Mouse (Mus musculus) common myeloid progenitor, adult 5-6 weeks (primary cell): Measurements from ENCODE around the gene Dscam. TPM values are rescaled to one million over a fixed set of nuclear protein-coding genes. Genes with fewer than 3 reads are reported as not detected.

Experiments used
- ATAC-seq: replicated peaks from 2 replicates; pipeline ENCODE4 v1.8.0; 2016; ENCODE audit warnings: low read depth, mild to moderate bottlenecking, moderate TSS enrichment, inconsistent platforms; ENCODE audit not compliant: poor library complexity, severe bottlenecking
- total RNA-seq: library from RNA; stranded (forward); fragments of 200-1000, 187-1606 nt; gene quantifications from 2 replicates; pipeline ENCODE4 v1.2.3, GENCODE M21; 2017

Gene Dscam
- total RNA-seq, 1 experiment from 2014 or later = 0.41 TPM

- no peak for ATAC-seq
Measured at GRCm38 (mm10) chr16:97027701-97028100, 142.9 kb downstream of the Dscam start.

DNA sequence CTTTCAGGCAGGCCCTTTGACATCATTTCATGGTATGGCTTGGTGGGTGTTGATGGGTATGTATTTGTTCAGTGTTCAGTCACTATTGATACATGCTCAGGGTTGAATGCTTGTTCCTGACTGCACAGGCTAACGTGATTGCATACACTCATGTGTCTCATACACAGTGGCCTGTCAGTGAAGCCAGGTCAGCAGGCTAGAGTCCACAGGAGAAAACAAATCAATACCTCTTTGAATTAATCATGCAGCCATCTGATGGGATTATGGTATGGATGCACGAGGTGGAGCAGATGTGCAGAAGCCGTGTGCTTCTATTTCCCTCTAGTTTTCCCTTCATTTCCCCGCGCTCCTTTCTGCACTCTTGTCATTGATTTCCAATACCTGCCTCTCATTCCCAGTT, 143.7 kb downstream of the Dscam start:
- ATAC-seq = no peak

DNA sequence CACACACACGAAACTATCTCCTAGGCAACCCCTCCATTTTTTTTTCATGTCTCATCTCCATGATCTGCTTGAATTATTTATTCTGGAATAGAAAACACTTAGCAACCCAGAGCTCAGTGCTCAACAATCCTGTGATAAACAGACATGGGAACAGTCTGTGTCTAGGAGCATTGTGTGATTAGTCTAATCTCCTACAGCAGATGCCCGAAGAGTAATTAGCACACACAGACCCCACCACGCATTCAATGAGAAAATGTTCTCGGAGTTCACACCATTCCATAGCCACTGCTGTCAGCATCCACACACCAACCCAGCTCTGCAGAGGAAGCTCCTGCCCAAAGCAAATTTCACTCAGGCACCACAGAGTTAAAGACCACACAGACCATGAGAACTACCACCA, 146.1 kb downstream of the Dscam start:
- ATAC-seq = no peak

DNA sequence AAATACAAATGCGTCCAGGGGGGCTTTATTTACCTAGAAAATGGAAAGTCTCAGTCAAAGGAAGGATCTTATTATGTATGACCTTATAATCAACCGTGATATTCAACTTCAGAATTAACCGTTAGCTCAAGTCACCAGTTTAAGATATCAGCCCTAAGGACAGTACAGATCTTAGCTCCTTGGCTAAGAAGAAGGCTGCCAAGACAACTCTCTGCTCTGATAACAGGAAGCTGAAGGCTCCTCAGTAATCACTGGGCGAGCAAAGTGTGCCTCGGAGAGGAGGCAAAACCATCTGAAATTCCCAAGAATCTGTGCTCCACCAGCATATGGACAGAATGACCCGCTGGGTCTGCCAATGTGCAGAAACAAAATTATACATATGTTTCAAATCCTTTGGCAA, 149.1 kb downstream of the Dscam start:
- no peak for ATAC-seq

DNA sequence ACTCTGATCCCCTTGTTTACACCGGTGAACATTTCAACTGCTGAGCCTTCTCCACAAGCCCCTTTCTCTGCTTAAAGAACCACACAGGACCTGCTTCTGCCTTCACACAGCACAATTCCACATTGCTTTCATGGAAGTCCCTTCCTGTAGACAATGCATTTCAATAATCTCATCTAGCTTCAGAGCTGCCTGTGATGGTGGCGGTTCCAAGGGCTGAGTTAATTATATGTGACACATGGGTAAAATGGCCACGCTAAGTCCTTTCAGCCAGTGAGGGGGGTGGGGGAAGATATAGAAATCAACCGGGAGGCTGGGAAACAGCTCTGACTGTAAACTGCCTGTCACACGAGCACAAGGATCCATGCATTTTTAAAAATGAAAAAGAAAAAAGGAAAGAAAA, 152.2 kb downstream of the Dscam start:
- ATAC-seq = no peak

GRCm38 (mm10) chr16:97017171-97017738, 153.3 kb downstream of the Dscam start:
- peak; percentile 63 for ATAC-seq

- no peak for ATAC-seq
Measured at GRCm38 (mm10) chr16:97016244-97016850, 154.2 kb downstream of the Dscam start.

DNA sequence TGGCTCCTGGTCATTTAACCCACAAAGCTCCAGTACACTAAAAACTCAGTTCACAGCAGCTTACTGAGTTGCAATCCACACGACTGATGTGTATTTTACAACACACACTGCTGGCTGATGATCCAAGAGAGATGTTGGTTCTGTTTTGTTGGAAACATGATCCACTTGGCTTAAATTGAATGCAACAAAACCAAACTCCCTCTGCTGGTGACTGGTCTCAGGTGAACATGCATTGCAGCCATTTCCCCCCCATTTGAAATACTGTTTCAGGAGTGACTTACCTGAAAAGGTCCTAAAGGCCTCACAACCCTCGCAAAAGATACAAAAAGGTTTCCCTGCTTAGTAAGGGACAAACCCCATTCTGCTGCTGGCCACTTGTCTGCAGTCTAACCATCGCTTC, 156.2 kb downstream of the Dscam start:
- no peak for ATAC-seq

DNA sequence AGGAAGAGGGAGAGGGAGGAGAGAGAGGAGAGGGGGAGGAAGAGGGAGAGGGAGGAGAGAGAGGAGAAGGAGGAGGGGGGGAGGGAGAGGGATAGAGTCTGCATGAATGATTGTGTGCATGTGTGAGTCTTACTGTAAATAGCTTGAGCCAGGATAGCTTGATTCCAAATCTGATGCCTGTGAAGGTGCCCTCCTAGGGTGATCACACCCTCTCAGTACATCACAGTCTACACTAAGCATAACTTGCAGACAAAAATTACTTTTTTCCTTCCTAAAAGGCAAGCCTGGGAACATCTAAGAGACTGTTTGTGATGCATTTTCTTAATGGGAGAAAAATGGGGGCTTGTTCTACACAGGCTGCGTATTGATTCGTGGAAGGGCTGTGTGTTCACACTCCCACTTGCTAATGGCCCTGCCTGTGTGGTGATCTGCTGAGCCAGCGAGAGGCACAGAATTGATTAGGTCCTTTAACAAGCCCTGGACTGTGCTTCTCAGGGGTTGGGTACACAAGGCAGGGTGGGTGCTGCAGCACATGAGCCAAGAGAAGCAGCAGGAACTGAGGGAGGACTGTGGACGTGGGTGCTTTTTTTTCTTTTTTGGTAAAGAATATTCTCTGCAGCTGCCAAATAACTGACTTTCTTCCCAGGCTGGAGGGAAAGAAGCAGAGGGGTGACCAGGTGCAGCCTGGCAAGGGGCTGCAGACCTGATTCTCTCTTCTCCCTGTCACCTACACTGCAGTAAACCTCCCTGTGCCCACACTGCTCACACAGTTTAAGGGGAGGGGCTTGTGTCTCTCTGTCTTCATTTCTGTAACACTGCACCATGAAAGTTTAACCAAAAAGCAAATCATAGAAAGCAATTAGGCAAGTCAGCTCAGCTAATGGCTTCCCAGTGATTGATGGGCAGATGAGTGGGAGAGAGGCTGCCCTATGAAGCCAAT, 161.2 kb downstream of the Dscam start:
- ATAC-seq = no peak

- ATAC-seq = no peak
Measured at GRCm38 (mm10) chr16:97007892-97008527, 162.5 kb downstream of the Dscam start.

GRCm38 (mm10) chr16:97006854-97007182, 163.7 kb downstream of the Dscam start:
- ATAC-seq = peak; percentile 36

DNA sequence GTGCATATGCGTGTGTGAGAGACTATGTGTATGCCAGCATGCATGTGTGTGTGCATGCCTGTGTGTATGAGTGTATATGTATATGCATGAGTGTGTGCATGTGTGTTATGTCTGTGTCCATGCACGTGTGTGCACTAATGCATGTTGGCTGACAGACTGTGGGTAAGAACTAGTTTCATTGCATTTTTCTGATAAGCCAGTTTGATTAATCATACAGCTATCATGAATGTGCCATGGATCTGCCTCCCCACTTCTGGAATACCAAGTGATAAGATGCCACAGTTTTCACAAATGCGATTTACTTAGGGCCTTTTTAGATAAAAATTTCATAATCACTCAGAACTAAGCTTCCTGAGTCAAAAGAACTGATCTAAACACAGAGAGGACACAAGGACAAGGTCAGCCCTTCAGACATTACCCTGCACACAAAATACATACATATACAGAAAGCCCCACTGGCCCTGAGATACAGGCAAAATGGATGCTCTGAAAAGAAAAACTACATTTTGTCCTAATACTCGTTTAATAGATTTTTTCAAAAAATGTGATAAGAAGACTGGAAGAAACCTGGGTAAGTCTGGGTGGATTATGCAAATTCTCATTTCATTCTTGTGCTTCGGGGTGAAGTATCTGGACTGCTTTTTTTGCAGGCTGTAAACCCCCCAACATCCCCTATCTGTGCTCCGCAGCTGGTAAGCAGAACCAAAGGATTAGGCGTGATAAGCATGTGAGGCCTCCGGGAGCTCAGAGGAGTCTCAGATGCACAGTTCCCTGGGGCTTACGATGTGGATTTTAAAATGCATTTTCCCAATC, 164.3 kb downstream of the Dscam start:
- peak; percentile 92 for ATAC-seq

DNA sequence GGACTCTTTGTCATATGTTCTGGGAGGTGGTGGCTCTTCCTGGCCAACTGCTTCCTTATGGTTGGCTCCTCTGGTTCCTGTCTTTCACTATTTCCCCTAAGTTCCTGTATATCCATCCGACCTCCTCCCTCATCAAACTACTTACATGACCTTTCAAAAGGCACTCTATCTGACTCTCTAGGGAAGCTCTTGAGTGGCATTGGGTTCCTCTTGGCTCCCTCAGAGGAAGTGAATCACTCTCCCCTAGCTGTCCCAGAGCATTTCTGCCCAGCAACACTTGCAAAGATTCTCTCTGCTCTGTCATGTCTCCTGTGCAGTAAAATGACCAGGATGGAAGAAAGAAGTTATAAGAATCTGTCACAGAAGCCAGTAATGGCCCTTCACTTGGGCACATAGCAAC, 166.6 kb downstream of the Dscam start:
- ATAC-seq = peak; percentile 26

GRCm38 (mm10) chr16:97002837-97003236, 167.7 kb downstream of the Dscam start:
- ATAC-seq = no peak

DNA sequence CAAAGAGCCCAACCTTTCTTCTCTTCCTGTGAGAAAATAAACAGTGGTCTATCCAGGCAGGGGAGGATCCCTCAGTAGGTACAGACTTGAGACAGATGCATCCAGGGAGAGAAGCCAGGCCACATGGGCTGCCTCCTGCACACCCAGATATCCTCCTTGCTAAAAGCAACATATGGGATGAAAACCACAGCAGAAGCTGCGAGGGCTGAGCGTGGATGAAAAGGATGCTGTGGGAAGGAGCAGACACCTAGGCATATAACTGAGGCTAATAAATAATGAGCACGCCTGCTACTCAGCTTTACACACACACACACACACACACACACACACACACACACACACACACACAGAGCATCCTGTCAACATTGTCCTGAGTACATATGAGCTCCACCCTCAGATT, 168.4 kb downstream of the Dscam start:
- no peak for ATAC-seq

DNA sequence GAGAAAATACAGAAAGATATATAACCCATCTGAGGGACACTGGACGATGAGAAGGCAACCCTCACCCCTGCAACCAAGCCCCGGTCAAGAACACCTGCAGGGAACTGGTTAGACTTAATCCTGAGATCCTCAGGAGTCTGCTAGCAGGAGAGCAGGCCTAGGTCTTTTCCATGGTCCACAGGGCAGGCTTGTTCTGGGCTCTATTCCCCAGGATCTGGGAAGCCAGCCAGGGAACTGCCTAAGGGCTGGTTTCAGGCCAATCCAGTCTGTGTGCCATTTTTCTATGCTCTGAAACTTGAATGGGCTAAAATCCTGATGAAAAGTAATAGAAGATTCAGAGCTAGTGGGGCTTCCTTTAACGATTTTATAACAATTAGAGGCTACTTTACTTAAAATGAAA, 173.7 kb downstream of the Dscam start:
- ATAC-seq = no peak

DNA sequence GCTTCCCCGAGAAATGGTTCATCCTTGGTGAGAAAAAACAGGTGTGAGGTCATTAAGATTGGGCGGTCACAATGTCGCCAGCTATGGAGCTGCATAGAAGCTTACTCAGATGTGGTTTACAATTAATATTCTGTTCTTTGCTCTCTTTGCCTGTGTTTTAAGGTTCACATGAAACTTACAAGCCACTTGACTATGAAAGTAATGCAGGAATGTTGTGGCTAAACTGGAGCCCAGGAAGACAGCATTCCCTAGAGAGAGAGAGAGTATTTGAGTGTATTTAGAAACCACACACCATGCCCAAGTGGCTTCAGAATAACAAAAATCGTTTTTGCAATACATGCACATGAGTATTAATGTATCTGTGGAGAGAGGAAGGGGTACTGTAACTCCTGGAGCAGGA, 174.7 kb downstream of the Dscam start:
- ATAC-seq = no peak

DNA sequence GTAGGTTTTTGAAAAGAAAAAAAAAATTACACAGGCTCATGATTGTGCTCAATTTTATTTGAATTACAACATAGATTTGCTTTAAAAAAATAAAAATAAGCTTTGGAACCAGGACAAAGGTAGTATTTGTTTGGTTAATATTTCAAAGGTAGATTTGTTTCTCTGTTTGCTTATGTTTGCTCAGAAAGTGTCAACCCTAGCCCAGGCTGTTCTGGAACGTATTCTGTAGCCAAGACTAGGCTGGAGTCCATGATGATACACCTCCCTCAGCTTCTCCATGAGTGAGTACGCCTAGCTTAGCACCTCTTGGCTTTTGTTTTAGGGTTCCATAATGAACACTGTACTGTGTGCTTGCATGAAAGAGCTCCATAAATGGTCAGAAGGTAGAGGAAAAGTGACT, 183.2 kb downstream of the Dscam start:
- ATAC-seq = no peak

GRCm38 (mm10) chr16:96973300-96973699, 197.3 kb downstream of the Dscam start:
- ATAC-seq = no peak

DNA sequence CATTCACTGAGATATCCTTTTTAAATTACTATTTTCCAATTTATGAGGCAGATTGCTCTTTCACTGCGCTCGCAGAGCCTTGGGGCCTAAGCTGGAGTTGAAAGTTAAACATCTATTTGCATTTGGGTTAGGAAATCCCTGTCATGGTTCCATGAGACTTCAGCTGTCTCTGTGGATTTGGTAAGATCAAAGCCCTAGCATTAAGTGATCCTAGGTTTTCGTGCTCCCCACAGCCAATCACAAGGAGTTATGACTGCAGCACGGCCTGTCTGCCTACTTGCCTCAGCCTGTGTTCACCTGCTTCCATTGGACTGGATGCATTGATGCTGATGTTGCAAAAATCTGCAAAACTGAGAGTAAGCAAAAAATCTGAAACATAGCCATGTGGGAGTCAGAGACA, 198.8 kb downstream of the Dscam start:
- no peak for ATAC-seq
